Mouse (Mus musculus) layer of hippocampus, adult 18-20 months (tissue): ENCODE measurements at regions not wholly inside any gene's neighbourhood (a gene's known extent, or its start where the extent isn't known, plus 50 kb on each side); places are given as distances from the start of the nearest gene placed in this dataset.

Source experiments
- DNase-seq, 2 experiments: peaks; one replicate each; pipeline ENCODE4 v3.0.0; 2022; ENCODE audit warnings: low spot score in 2 of 2

GRCm38 (mm10) chr16:8117543-8118167 is 307.3 kb downstream of the Tmem114 start:
- peak; percentile 5 to 39 for DNase-seq

- DNase-seq = no peak
Observed at GRCm38 (mm10) chr16:8111329-8112116, 313.4 kb downstream of the Tmem114 start.

DNA sequence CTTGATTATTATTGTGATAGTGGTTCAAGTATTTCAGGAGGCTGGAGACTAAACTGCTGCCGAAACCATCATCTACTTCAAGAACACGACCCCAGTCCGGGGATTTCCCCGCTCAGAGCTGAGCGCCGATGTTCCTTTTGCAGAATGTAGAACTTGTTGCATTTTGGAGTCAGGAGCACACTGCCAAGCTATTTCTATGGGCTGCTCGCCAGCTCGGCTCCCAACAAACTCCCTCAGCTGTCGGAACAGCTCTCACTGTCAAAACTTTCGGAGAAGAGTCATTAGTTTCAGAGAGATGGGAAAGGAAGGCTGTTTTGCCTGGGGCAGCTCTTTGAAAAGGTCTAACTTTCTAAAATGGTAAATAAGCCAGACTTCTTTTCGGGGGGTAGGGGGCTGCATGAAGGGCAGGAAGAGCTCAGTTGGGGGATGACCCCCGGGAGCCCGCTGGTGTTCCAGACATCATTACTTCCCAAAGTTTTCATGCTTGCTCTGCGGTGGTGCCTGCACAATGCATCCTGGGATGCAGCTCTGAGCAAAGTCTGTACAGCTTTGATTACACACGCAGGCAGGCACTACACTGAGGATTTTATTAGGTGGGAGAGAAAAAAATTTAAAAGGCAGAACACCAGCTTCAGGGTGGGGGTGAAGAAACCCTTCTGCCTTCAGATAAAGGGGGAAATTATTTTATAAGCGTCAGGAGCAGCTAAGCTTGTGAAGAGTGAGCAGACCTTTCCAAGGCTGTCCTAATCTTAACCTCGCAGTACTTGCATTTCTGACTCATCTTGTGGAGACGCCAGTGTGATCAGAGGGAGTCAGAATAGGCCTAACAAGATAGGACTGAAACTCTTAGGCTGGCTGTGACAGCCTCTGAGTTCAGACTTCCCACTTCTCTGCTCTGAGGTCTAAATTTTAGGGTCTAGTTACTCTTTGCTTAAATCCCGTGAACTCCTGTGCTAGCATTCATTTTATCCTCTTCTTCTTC is 316.5 kb downstream of the Tmem114 start:
- DNase-seq = peak; percentile 35 to 77

- no peak for DNase-seq
Observed at GRCm38 (mm10) chr16:8079024-8079423, 345.9 kb downstream of the Tmem114 start.

GRCm38 (mm10) chr16:8078461-8078860 is 346.5 kb downstream of the Tmem114 start:
- DNase-seq = no peak

- peak in 1 of 2 experiments; percentile 13 for DNase-seq
Observed at GRCm38 (mm10) chr16:8074729-8075128, 350.2 kb downstream of the Tmem114 start.

- no peak for DNase-seq
Observed at GRCm38 (mm10) chr16:8053936-8054335, 371.0 kb downstream of the Tmem114 start.

- DNase-seq = peak; percentile 54 to 83
Observed at GRCm38 (mm10) chr16:8008966-8009365, 416.0 kb downstream of the Tmem114 start.

DNA sequence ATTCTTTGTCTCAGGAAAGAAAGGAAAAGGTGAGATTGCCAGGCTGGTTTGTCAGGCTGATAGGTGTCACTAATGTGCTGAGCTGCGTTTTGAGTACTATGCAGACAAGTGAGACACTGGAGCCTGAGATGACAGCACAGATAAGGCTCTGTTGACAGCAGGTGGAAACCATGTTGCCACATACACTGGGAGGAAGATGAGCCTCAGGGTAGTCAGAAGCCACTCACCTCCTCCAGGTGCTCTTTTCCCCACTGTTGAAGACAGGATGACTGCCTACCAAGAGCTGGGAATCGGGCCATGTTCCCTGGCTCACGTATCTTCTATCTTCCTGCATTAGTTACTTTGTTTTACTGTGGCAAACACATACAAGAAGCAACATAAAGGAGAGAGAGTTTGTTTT is 418.3 kb downstream of the Tmem114 start:
- no peak for DNase-seq

GRCm38 (mm10) chr16:8002339-8003089 is 422.4 kb downstream of the Tmem114 start:
- DNase-seq = peak in 1 of 2 experiments; percentile 28

DNA sequence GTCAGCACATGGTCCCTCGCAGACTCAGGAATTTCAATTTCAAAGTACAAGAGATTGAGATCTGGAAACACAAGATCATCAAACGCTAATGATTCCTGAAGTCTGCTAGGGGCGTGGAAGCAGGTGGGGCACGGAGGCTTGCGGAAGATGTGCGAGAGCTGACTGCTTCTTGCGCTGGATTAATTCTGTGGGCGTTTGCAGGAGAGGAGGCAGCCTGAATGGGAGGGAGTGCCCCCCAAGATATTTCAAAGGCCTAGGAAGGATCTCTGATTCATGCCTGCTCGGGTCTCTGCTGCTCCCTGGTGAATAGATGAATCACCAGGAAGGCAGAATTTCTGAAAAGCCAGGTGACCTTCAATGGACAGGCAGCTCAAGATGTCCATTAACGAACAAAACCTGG is 442.1 kb downstream of the Tmem114 start:
- no peak for DNase-seq

GRCm38 (mm10) chr16:7978466-7978865 is 446.5 kb downstream of the Tmem114 start:
- peak in 1 of 2 experiments; percentile 19 for DNase-seq

DNA sequence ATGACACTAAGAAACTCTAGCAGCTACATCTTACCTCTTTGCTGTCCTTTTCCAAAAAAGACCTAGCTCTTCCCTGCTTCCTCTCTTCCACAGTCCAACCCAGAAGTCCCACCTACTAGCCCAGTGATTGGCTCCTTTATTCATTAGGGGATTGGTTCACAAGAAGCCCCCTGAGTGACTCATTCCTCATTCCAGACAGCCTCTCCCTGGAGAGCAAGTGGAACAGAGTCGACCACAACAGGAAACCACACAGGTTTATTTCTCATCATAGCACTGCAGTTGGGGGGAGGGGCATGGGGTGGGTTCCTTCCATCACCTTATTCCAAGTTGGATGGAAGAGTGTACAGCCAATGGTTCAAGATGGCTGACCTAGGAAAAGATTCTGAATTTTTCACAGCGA is 473.3 kb downstream of the Tmem114 start:
- DNase-seq = no peak

DNA sequence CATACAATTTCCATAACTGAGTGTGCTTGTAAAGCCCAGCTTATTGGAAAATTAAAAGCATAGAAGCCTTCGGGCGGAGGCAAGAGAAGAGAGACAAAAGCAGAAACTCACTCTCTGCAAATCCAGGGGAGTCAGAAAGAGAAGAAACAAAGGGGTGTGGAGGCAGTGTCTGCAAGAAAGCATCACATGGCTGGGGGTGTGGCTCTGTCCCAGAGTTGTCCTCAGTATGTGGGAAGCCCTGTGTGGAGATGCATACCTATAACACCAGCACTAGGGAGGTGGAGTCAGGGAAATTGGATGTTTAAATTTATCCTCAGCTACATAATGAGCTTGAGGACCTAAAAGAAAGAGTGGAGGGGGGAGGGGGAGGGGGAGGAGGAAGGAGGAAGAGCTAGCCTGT is 482.6 kb downstream of the Tmem114 start:
- no peak for DNase-seq

GRCm38 (mm10) chr16:7937167-7937566 is 487.8 kb downstream of the Tmem114 start:
- no peak for DNase-seq

DNA sequence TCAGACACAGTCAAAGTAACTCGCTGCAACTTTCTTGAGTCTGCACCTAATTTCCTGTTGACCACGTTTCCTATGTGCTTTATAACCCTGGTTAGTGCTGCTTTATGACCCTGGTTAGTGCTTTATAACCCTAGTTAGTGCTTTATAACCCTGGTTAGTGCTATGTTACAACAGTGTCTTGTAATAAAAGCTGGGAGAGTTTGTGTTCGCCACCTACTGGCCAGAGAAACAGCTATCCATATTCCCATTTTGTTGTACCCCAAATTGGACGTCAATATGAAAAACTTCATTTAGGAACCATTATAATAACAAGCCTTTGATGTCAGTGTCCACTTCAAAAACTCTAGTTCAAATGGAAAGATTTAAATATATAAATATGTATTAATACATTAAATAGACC is 492.6 kb downstream of the Tmem114 start:
- DNase-seq = peak in 1 of 2 experiments; percentile 44

- peak in 1 of 2 experiments; percentile 11 for DNase-seq
Observed at GRCm38 (mm10) chr16:7931676-7932075, 493.3 kb downstream of the Tmem114 start.

DNA sequence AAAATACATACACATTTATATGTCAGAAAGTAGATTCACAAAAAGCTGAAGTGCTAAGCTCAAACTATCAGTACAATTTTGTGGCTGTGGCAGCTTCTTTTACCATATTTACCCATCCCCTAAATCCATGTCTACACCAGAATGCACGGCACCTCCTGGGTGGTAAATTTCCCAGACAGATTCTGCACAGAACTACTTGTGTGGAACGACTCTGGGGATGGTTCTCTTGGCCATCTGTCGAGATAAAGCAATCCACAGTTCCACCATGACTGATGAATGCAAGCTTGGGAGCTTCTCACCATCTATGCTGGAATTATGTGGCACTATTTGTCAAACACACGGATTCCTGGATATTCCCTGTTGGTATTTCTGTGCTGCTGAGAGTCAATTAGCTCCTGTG is 495.8 kb downstream of the Tmem114 start:
- DNase-seq = peak; percentile 40 to 81

GRCm38 (mm10) chr16:7928391-7928935 is 496.5 kb downstream of the Tmem114 start:
- peak in 1 of 2 experiments; percentile 30 for DNase-seq

GRCm38 (mm10) chr16:7927756-7928155 is 497.2 kb downstream of the Tmem114 start:
- no peak for DNase-seq
